Mouse (Mus musculus): ENCODE measurements around the gene Fam126b.
"Not testable (repeated sequence)": the region's sequence is repeated elsewhere in the genome, so short reads cannot be mapped to it uniquely, and the experiment has no call there.

The Fam126b gene

DNA sequence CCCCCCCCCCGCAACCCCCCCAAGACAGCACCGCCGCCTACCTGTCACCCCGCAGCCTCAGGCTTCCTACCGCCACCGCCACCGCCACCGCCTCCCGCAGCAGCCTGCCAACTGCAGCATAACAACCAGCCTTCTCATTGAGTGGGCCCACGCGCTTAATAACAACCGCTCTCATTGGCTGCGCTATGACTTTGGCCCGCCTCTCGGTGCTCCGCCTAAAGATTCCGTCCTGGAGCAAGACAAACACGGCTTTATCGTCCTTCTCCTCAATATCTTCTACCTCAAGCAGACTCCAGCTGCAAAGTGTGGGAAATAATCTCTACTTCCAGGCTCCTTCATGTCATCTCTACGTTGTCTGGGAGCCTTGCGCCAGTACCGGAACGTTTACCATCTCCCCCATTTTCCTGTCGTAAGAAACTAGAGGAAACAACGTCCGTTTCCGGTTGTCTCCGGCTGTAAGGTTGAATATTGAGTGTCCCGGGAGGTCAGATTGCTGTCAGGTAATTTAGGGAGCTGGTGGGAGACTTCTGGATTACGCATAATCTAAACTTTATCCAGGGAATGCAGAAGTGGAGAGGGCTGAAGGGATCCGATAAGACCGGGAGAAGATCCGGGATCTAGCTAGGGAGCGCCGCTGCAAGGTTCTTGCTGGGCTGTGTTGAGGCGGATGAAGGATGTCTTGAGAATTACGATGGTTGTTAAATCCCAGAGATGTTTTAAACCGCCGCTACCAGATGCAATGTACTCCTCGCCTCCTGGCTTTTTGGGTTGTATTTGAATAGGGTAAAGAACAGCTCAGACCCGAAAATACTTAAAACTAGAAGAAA, at the start of gene Fam126b, which contains the start of gene Ndufb3:
TSS of gene Fam126b (minus strand) at position 153 of the 827 bp plus-strand sequence.
TSS of gene Ndufb3 (plus strand) at position 214 of the 827 bp plus-strand sequence.
- CTCF ChIA-PET, result no interaction called here

GRCm38 (mm10) chr1:58628847-58629246, 42.7 kb upstream of the Fam126b start:
- CTCF ChIA-PET, result not testable (repeated sequence)

DNA sequence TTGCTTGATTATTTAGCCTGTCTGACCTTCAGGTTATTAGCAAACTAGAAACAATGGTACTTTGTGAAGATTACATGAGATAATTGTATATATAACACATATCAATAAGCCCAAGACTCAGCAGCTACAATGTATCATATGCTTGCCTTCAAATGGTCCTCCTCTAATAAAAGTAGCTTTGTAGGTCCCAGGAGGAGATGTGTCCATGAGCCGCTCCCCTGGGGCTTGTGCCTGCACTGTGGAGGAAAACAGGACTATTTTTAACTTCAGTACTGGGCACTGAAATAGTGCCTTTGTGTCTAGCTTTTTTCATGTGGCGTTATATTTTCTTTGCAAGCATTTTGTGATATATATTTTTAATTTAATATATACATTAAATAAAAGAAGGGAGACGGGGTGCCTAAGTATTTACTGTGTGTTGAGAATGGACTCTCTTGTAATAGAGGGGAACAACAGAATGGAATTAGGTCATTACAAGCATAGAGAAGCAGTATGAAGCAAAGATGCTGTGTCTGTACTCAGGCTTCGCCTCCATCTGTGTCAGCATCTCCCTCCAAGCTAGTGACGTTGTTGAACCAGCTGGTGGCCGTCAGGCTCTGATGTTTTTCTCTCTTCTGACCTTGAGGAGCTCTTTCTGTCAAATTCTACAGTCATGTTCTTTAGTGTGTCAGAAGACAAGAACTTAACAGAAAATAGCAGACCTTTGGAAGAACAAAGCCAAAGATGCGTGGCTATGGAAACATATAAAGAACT, 36.0 kb upstream of the Fam126b start:
- CTCF ChIA-PET, result interaction anchor here (0.6 kb wide), 1 partner anchor 52 kb away, joined by 4 read pairs; no protein-coding TSS in a partner anchor

DNA sequence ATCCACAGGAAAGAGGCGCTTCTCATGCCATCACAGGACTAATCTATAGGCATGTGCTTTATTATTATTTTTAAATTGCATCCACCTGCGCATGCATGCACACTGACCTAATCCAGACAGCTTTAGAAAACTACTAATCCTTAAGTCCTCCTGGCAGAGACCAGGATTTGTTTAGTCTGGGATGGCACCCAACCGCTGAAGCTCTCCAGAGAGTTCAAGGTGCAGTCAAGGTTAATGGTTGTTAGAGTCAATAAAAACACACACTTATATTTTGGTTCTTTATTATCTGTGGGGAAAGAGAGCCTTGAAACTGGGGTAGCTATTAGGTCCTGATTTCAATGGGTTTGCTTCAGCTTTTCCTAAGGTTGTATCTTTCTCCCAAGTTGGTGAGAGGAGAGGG, 35.1 kb upstream of the Fam126b start:
- CTCF ChIA-PET, result interaction anchor here (0.6 to 0.7 kb wide), 2 partner anchors 52 to 157 kb away, joined by 4 to 6 read pairs; no protein-coding TSS in a partner anchor

DNA sequence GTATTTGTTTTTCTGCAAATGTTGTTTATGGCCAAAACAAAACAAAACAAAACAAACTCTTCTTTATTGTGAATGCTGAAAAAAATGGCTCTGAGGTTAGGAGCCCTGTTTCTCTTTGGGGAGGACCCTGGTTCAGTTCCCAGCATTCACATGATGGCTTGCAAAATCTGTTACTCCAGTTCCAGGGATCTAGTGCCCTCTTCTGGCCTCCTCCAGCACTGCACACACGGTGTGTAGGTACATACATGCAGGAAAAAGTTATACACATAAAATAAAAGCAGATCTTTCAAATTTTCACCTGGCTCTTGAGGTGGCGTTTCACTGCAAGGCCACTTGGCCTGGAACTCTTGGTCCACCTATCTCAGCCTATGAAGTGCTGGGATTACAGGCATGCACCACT, 32.6 kb upstream of the Fam126b start:
- CTCF ChIA-PET, result no interaction called here

GRCm38 (mm10) chr1:58617978-58618668, 32.0 kb upstream of the Fam126b start:
- CTCF ChIA-PET, result no interaction called here

- CTCF ChIA-PET, result no interaction called here
Measured at GRCm38 (mm10) chr1:58617076-58617475, 31.0 kb upstream of the Fam126b start.

- CTCF ChIA-PET, result interaction anchor here (0.6 kb wide), 1 partner anchor 1142 kb away, joined by 7 read pairs; no protein-coding TSS in a partner anchor
Measured at GRCm38 (mm10) chr1:58616176-58616575, 30.1 kb upstream of the Fam126b start.

DNA sequence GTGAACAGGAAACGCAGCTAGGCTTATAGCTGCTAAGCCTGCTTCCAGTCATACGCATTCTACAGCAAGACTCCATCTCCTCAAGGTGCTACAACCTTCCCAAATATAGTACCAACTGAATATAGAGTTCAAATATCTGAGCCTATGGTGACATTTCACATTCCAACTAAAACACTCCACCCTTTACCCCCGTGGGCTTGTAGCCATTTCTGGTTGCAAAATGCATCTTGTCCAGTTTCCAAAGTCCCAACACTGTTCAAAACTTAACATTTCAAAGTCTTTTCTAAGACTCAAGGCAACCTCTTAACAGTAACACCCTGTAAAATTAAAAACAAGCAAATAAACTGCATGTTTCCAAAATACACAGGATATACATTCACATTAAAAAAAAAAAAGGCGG, 29.0 kb upstream of the Fam126b start:
- CTCF ChIA-PET, result no interaction called here

GRCm38 (mm10) chr1:58614424-58614823, 28.3 kb upstream of the Fam126b start:
- CTCF ChIA-PET, result no interaction called here

- CTCF ChIA-PET, result no interaction called here
Measured at GRCm38 (mm10) chr1:58613786-58614185, 27.7 kb upstream of the Fam126b start.

DNA sequence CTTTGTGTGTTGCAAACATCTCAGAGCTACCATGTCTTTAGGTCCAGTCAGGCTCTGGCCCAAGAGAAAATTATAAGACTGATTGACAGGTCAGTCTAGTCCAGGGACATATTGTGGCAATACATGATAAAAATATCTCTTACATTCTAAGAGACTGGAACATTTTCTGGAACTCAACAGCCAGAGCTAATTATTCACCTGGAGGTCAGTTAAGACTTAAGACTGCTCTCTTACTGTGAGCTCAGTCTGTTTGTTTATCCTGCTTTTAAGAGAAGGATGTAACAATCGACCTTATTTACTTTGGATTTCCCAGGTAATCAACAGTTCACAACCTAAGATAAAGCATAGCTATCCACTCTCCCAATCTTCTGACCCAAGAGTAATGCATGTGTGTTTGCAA, 24.5 kb upstream of the Fam126b start:
- CTCF ChIA-PET, result no interaction called here

GRCm38 (mm10) chr1:58610166-58610565, 24.0 kb upstream of the Fam126b start:
- CTCF ChIA-PET, result no interaction called here

GRCm38 (mm10) chr1:58609591-58609990, 23.5 kb upstream of the Fam126b start:
- CTCF ChIA-PET, result not testable (repeated sequence)

DNA sequence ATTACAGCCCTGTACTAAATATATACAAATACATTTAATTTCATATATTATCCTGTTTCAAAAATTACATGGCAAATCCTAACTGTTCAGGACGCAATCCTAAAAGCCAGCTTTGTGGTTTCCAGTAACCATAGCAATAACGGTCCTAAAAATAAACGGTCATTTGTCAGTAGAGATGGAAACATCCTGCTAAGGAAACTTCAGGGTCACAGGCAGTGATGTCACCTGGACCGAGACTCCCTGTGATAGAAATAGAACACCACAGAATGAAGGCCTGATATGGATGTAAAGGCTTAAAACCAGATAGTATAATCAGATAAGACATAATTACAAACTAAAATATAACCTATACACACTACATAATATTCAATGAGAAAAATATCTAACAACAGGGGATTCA, 17.6 kb upstream of the Fam126b start:
- CTCF ChIA-PET, result no interaction called here

DNA sequence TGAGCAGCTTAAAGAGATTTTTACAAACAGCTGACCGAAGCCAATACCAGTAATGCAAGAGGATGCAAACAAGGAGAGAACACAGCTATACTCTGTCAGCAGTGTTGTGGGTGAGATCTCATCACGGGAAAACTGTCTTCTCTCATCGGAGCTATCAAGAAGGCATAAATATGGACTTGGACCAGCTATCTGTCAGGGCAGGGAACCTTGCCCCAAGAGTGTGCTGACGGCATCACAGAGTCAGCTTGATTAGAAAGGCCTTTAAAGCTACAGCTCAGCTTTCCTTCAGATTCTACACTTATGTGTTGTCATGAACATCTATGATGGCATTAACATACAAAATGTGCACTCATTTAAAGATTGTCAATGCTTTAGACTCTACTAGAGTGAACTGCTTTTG, 16.6 kb upstream of the Fam126b start:
- CTCF ChIA-PET, result interaction anchor here (0.5 kb wide), 1 partner anchor 109 kb away, joined by 4 read pairs; no protein-coding TSS in a partner anchor

- CTCF ChIA-PET, result no interaction called here
Measured at GRCm38 (mm10) chr1:58587491-58587890, 1.4 kb upstream of the Fam126b start.

DNA sequence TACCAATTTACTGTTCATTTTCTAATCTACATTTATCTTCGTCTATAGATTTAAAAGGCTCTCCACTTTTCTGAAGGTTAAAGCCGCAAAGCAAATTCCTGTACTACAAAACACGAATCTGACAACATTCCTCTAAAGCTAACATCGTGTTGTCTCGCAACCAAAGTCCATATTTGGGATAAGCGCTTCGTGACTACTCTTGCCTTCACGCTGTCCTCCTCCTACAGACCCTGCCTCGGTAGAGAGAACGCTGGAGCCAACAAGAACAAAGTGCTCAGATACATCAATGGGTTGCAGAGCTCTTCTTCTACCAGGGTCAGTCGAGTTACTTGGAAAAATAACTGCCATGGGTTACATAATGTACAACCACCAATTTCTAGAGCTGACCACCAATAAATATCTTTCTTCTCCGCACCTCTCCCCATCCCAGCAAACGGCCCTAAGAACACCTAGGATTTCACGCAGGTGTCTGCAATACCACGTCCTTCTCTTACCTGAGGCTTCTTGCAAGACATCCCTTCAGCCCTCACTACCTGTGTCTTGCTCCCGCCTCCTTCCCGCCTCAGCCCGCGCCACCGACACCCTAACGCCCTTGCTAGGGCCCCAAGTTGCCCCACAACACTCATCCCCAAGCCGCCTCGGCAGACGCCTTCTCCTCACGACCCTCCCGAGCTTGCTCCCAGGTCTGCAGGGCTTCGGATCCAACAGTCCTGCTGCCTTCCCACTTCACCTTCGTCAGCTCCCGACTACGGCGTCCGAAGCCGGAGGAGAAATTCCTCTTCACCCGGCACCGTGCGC, 551 bp downstream of the Fam126b start:
- CTCF ChIA-PET, result no interaction called here

DNA sequence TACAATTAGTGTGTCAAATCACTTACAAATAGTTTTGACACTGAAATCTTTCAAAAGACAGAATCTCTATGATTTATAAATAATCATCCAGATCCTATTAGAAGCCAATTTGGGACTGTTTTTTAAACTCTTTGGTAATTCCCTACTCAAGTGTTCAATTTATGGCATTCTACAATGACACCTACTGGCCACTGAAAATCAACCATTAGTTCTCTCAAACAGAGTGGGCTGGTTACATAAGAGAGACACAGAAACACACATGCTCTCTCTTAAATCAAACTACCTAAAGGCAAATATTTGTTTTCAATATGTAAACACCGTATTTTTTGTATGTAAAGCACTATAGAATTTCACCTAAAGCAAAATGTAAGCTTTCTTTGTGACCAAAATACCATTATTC, 1.9 kb downstream of the Fam126b start:
- CTCF ChIA-PET, result interaction anchor here (0.7 kb wide), 2 partner anchors 131 to 735 kb away, joined by 3 to 6 read pairs; no protein-coding TSS in a partner anchor

DNA sequence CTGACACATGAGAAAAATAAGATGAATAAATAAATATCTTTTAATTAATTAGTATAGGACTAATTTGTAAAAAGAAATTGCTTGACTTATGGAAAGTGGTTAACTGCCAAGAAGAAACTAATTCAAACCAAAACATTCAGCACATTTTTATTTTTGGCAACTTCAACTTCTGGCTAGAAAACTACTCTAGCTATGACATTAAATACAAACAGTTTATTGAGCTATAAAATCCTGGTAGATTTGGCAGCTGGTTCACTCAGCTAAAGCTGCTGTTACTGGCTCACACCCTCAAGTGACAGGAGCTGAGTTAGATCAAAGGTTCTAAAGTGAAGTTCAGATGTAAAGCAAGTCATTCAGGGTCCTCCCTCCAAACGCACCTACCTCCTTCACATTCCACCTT, 3.5 kb downstream of the Fam126b start:
- CTCF ChIA-PET, result interaction anchor here (0.7 kb wide), 1 partner anchor 354 kb away, joined by 12 read pairs; no protein-coding TSS in a partner anchor

- CTCF ChIA-PET, result interaction anchor here (0.7 kb wide), 1 partner anchor 1662 kb away, joined by 8 read pairs; no protein-coding TSS in a partner anchor
Measured at GRCm38 (mm10) chr1:58579179-58579578, 6.9 kb downstream of the Fam126b start.

Data from spleen, embryonic (tissue).